Mouse (Mus musculus): ENCODE data around the gene Stk38l. TPM values are rescaled to one million over a fixed set of nuclear protein-coding genes. Genes with fewer than 3 reads are reported as not detected.

Stk38l gene
- polyA plus RNA-seq, 1 experiment from 2014 or later = 4.5 TPM

GRCm38 (mm10) chr6:146759027-146759426 is 34.2 kb downstream of the Stk38l start:
- TF ChIP-seq EP300 (IDR thresholded peaks at IDR 0.05; ENCODE audit: low read depth) (no peak), CTCF (IDR thresholded peaks at IDR 0.05; ENCODE audit: low read depth) (no peak)
- no peak overlapping the region for H3K4me3 ChIP-seq (ENCODE audit: low read depth, low read length)
- 68% methylated on average over 2 of the region's 2 CpGs for WGBS (ENCODE audit: insufficient replicate concordance)
- H3K36me3 ChIP-seq (replicated peaks; ENCODE audit: insufficient read depth, low read length) = no peaks in the 10 kb centered on the region
- H3K27ac ChIP-seq (ENCODE audit: low read depth) = no peak overlapping the region
- no peak overlapping the region for H3K9ac ChIP-seq (replicated peaks)
- no peak for ATAC-seq
- no peak for DNase-seq
- no peaks in the 10 kb centered on the region for H3K27me3 ChIP-seq (ENCODE audit: insufficient read depth, low read length)
- H3K4me1 ChIP-seq (ENCODE audit: insufficient read depth) = peaks cover 6% of the 10 kb centered on the region; the same call in 1 of the 2 replicates
- no peak overlapping the region for H3K4me2 ChIP-seq (ENCODE audit: low read depth, low read length)
- no peaks in the 10 kb centered on the region for H3K9me3 ChIP-seq (ENCODE audit: low read length)

- Histone ChIP-seq H3K9ac (replicated peaks) (no peak overlapping the region), H3K9me3 (ENCODE audit: low read length) (no peaks in the 10 kb centered on the region), H3K27ac (ENCODE audit: low read depth) (no peak overlapping the region), H3K36me3 (replicated peaks; ENCODE audit: insufficient read depth, low read length) (no peaks in the 10 kb centered on the region), H3K4me2 (ENCODE audit: low read depth, low read length) (no peak overlapping the region), H3K27me3 (ENCODE audit: insufficient read depth, low read length) (no peaks in the 10 kb centered on the region), H3K4me1 (ENCODE audit: insufficient read depth) (peaks cover 6% of the 10 kb centered on the region; the same call in 1 of the 2 replicates), H3K4me3 (ENCODE audit: low read depth, low read length) (no peak overlapping the region)
- 67% methylated on average over 2 of the region's 2 CpGs for WGBS (ENCODE audit: insufficient replicate concordance)
- DNase-seq (no peak), ATAC-seq (no peak)
- TF ChIP-seq CTCF (IDR thresholded peaks at IDR 0.05; ENCODE audit: low read depth) = no peak
- TF ChIP-seq EP300 (IDR thresholded peaks at IDR 0.05; ENCODE audit: low read depth) = no peak
Measured at GRCm38 (mm10) chr6:146760022-146760421, 35.2 kb downstream of the Stk38l start.

- 62% methylated on average over 4 of the region's 4 CpGs for WGBS (ENCODE audit: insufficient replicate concordance)
- Histone ChIP-seq H3K27ac (ENCODE audit: low read depth) (peak overlapping the region; percentile 45), H3K4me2 (ENCODE audit: low read depth, low read length) (no peak overlapping the region), H3K4me1 (ENCODE audit: insufficient read depth) (peaks cover 6% of the 10 kb centered on the region; the same call in 1 of the 2 replicates), H3K9ac (replicated peaks) (no peak overlapping the region), H3K36me3 (replicated peaks; ENCODE audit: insufficient read depth, low read length) (no peaks in the 10 kb centered on the region), H3K4me3 (ENCODE audit: low read depth, low read length) (no peak overlapping the region), H3K27me3 (ENCODE audit: insufficient read depth, low read length) (no peaks in the 10 kb centered on the region), H3K9me3 (ENCODE audit: low read length) (no peaks in the 10 kb centered on the region)
- peak; percentile 80 for ATAC-seq
- no peak for DNase-seq
- TF ChIP-seq EP300 (IDR thresholded peaks at IDR 0.05; ENCODE audit: low read depth) (peak; percentile 41; the same call in 1 of the 2 replicates), CTCF (IDR thresholded peaks at IDR 0.05; ENCODE audit: low read depth) (peak; percentile 26)
Measured at GRCm38 (mm10) chr6:146760736-146761135, 35.9 kb downstream of the Stk38l start.

- WGBS (ENCODE audit: insufficient replicate concordance) = 63% methylated on average over 5 of the region's 5 CpGs
- no peak for DNase-seq
- H3K36me3 ChIP-seq (replicated peaks; ENCODE audit: insufficient read depth, low read length) = peaks cover 4% of the 10 kb centered on the region
- H3K27ac ChIP-seq (ENCODE audit: low read depth) = no peak overlapping the region
- H3K9me3 ChIP-seq (ENCODE audit: low read length) = no peaks in the 10 kb centered on the region
- no peak overlapping the region for H3K4me2 ChIP-seq (ENCODE audit: low read depth, low read length)
- TF ChIP-seq EP300 (IDR thresholded peaks at IDR 0.05; ENCODE audit: low read depth) (no peak), CTCF (IDR thresholded peaks at IDR 0.05; ENCODE audit: low read depth) (peak; percentile 69)
- no peak for ATAC-seq
- no peaks in the 10 kb centered on the region for H3K27me3 ChIP-seq (ENCODE audit: insufficient read depth, low read length)
- H3K9ac ChIP-seq (replicated peaks) = no peak overlapping the region
- H3K4me3 ChIP-seq (ENCODE audit: low read depth, low read length) = no peak overlapping the region
- no peaks in the 10 kb centered on the region for H3K4me1 ChIP-seq (ENCODE audit: insufficient read depth)
Measured at GRCm38 (mm10) chr6:146762264-146762898, 37.6 kb downstream of the Stk38l start.

GRCm38 (mm10) chr6:146764593-146764992 is 39.8 kb downstream of the Stk38l start:
- Histone ChIP-seq H3K27ac (ENCODE audit: low read depth) (no peak overlapping the region), H3K4me1 (ENCODE audit: insufficient read depth) (no peaks in the 10 kb centered on the region), H3K27me3 (ENCODE audit: insufficient read depth, low read length) (no peaks in the 10 kb centered on the region), H3K4me3 (ENCODE audit: low read depth, low read length) (no peak overlapping the region), H3K4me2 (ENCODE audit: low read depth, low read length) (no peak overlapping the region), H3K36me3 (replicated peaks; ENCODE audit: insufficient read depth, low read length) (peaks cover 18% of the 10 kb centered on the region), H3K9me3 (ENCODE audit: low read length) (no peaks in the 10 kb centered on the region), H3K9ac (replicated peaks) (no peak overlapping the region)
- DNase-seq = no peak
- 65% methylated on average over 2 of the region's 2 CpGs for WGBS (ENCODE audit: insufficient replicate concordance)
- no peak for TF ChIP-seq EP300 (IDR thresholded peaks at IDR 0.05; ENCODE audit: low read depth)
- no peak for TF ChIP-seq CTCF (IDR thresholded peaks at IDR 0.05; ENCODE audit: low read depth)
- ATAC-seq = no peak

- Histone ChIP-seq H3K4me3 (ENCODE audit: low read depth, low read length) (no peak overlapping the region), H3K9me3 (ENCODE audit: low read length) (no peaks in the 10 kb centered on the region), H3K4me1 (ENCODE audit: insufficient read depth) (no peaks in the 10 kb centered on the region), H3K4me2 (ENCODE audit: low read depth, low read length) (no peak overlapping the region), H3K36me3 (replicated peaks; ENCODE audit: insufficient read depth, low read length) (peaks cover 18% of the 10 kb centered on the region), H3K9ac (replicated peaks) (no peak overlapping the region), H3K27me3 (ENCODE audit: insufficient read depth, low read length) (no peaks in the 10 kb centered on the region), H3K27ac (ENCODE audit: low read depth) (no peak overlapping the region)
- DNase-seq = no peak
- WGBS (ENCODE audit: insufficient replicate concordance) = 59% methylated on average over 4 of the region's 4 CpGs
- TF ChIP-seq EP300 (IDR thresholded peaks at IDR 0.05; ENCODE audit: low read depth) (no peak), CTCF (IDR thresholded peaks at IDR 0.05; ENCODE audit: low read depth) (no peak)
- peak; percentile 54 for ATAC-seq
Measured at GRCm38 (mm10) chr6:146765270-146765669, 40.5 kb downstream of the Stk38l start.

Data from liver, postnatal 0 days (tissue).